Mouse (Mus musculus): Measurements from ENCODE around the gene Cdk11b. TPM values are rescaled to one million over a fixed set of nuclear protein-coding genes. Genes with fewer than 3 reads are reported as not detected.

Gene Cdk11b
- polyA plus RNA-seq, 1 experiment from 2014 or later: 41.8 TPM

GRCm38 (mm10) chr4:155696261-155697255, 71.9 kb downstream of the Cdk11b start:
- H3K4me2 ChIP-seq: no peak overlapping the region
- H3K4me3 ChIP-seq: no peak overlapping the region
- H3K4me1 ChIP-seq (replicated peaks): peaks cover 17% of the 10 kb centered on the region
- H3K27me3 ChIP-seq: peaks cover 21% of the 10 kb centered on the region; the same call in 1 of the 2 replicates
- WGBS: 62% methylated on average over 16 of the region's 16 CpGs
- H3K9me3 ChIP-seq (replicated peaks): no peaks in the 10 kb centered on the region
- H3K27ac ChIP-seq: no peak overlapping the region
- no peaks in the 10 kb centered on the region for H3K36me3 ChIP-seq
- no peak overlapping the region for H3K9ac ChIP-seq
- no peak for ATAC-seq (replicated peaks; ENCODE audit: insufficient number of reproducible peaks, insufficient read depth, low FRiP score, low read depth)

Other genes starting within 250 kb of the Cdk11b start
- 0.06 TPM in 1 of 2 replicates, not detected in the other for gene Gabrd, start 226.7 kb upstream of the Cdk11b start, polyA plus RNA-seq (2015; fragmentation: Nextera tagmentation; extraction: Ambion mirVana)
- 0.60 and 0.82 TPM in 2 replicates for gene Cfap74, start 215.7 kb upstream of the Cdk11b start, polyA plus RNA-seq (2015; fragmentation: Nextera tagmentation; extraction: Ambion mirVana)
- not detected in 2 replicates for gene Tmem52, start 155.7 kb upstream of the Cdk11b start, polyA plus RNA-seq (2015; fragmentation: Nextera tagmentation; extraction: Ambion mirVana)
- 308 and 345 TPM in 2 replicates for gene Gnb1, start 133.5 kb upstream of the Cdk11b start, polyA plus RNA-seq (2015; fragmentation: Nextera tagmentation; extraction: Ambion mirVana)
- gene Nadk, start 62.5 kb upstream of the Cdk11b start, polyA plus RNA-seq (2015; fragmentation: Nextera tagmentation; extraction: Ambion mirVana): 40.9 and 55.3 TPM in 2 replicates
- gene Slc35e2, start 23.4 kb upstream of the Cdk11b start, polyA plus RNA-seq (2015; fragmentation: Nextera tagmentation; extraction: Ambion mirVana): 5.8 and 6.7 TPM in 2 replicates
- gene Gm10563, start 20.6 kb downstream of the Cdk11b start, polyA plus RNA-seq (2015; fragmentation: Nextera tagmentation; extraction: Ambion mirVana): not detected in 2 replicates
- gene Mmp23, start 28.5 kb downstream of the Cdk11b start, polyA plus RNA-seq (2015; fragmentation: Nextera tagmentation; extraction: Ambion mirVana): 65.5 and 74.9 TPM in 2 replicates
- 17.3 and 23.4 TPM in 2 replicates for gene Mib2, start 44.3 kb downstream of the Cdk11b start, polyA plus RNA-seq (2015; fragmentation: Nextera tagmentation; extraction: Ambion mirVana)
- gene Fndc10, start 69.5 kb downstream of the Cdk11b start, polyA plus RNA-seq (2015; fragmentation: Nextera tagmentation; extraction: Ambion mirVana): 3.8 and 5.0 TPM in 2 replicates
- gene Ssu72, start 79.9 kb downstream of the Cdk11b start, polyA plus RNA-seq (2015; fragmentation: Nextera tagmentation; extraction: Ambion mirVana): 97.0 and 107 TPM in 2 replicates
- gene Tmem240, start 109.9 kb downstream of the Cdk11b start, polyA plus RNA-seq (2015; fragmentation: Nextera tagmentation; extraction: Ambion mirVana): 0.53 and 0.56 TPM in 2 replicates
- gene Atad3a, start 136.2 kb downstream of the Cdk11b start, polyA plus RNA-seq (2015; fragmentation: Nextera tagmentation; extraction: Ambion mirVana): 88.9 and 108 TPM in 2 replicates
- gene Vwa1, start 149.8 kb downstream of the Cdk11b start, polyA plus RNA-seq (2015; fragmentation: Nextera tagmentation; extraction: Ambion mirVana): 5.9 and 7.8 TPM in 2 replicates
- 1.7 and 2.0 TPM in 2 replicates for gene Tmem88b, start 161.0 kb downstream of the Cdk11b start, polyA plus RNA-seq (2015; fragmentation: Nextera tagmentation; extraction: Ambion mirVana)
- gene Ankrd65, start 165.6 kb downstream of the Cdk11b start, polyA plus RNA-seq (2015; fragmentation: Nextera tagmentation; extraction: Ambion mirVana): 0.13 TPM in 1 of 2 replicates, not detected in the other
- gene Mrpl20, start 178.0 kb downstream of the Cdk11b start, polyA plus RNA-seq (2015; fragmentation: Nextera tagmentation; extraction: Ambion mirVana): 131 TPM in 2 replicates
- 106 and 123 TPM in 2 replicates for gene Ccnl2, start 187.6 kb downstream of the Cdk11b start, polyA plus RNA-seq (2015; fragmentation: Nextera tagmentation; extraction: Ambion mirVana)
- 121 and 124 TPM in 2 replicates for gene Aurkaip1, start 206.4 kb downstream of the Cdk11b start, polyA plus RNA-seq (2015; fragmentation: Nextera tagmentation; extraction: Ambion mirVana)
- 72.7 and 91.4 TPM in 2 replicates for gene Mxra8, start 214.8 kb downstream of the Cdk11b start, polyA plus RNA-seq (2015; fragmentation: Nextera tagmentation; extraction: Ambion mirVana)
- gene Dvl1, start 222.5 kb downstream of the Cdk11b start, polyA plus RNA-seq (2015; fragmentation: Nextera tagmentation; extraction: Ambion mirVana): 8.1 and 12.2 TPM in 2 replicates
- 0.14 TPM in 2 replicates for gene Tas1r3, start 238.5 kb downstream of the Cdk11b start, polyA plus RNA-seq (2015; fragmentation: Nextera tagmentation; extraction: Ambion mirVana)
- gene Cptp, start 244.6 kb downstream of the Cdk11b start, polyA plus RNA-seq (2015; fragmentation: Nextera tagmentation; extraction: Ambion mirVana): 7.8 and 10.3 TPM in 2 replicates
- 27.3 and 41.4 TPM in 2 replicates for gene Ints11, start 244.7 kb downstream of the Cdk11b start, polyA plus RNA-seq (2015; fragmentation: Nextera tagmentation; extraction: Ambion mirVana)